Mouse (Mus musculus) hindbrain, postnatal 0 days (tissue): ENCODE data around the gene Cd40lg. TPM values are rescaled to one million over a fixed set of nuclear protein-coding genes. Genes with fewer than 3 reads are reported as not detected.

Experiments used
- ATAC-seq: fragments of 200-750 bp; cut with Nextera tagmentation; 2 replicates; pipeline ENCODE4 v1.8.0; 2017; ENCODE audit warnings: mild to moderate bottlenecking, moderate TSS enrichment, moderate library complexity
- DNase-seq: peaks from one replicate; pipeline ENCODE4 v3.0.0-alpha.2; 2015; ENCODE audit warnings: low spot score
- H3K27ac ChIP-seq: fragments of 300-500 bp; sonication (generic); 2 replicates; pipeline ENCODE4 v1.5.1; 2014; ENCODE audit warnings: mild to moderate bottlenecking
- H3K27me3 ChIP-seq: fragments of 300-500 bp; sonication (generic); 2 replicates; pipeline ENCODE4 v1.6.1; 2014; ENCODE audit warnings: low read length, mixed read lengths; ENCODE audit not compliant: insufficient read depth
- H3K36me3 ChIP-seq: fragments of 300-500 bp; sonication (generic); 2 replicates; pipeline ENCODE4 v1.6.1; 2014; ENCODE audit warnings: low read length, mixed read lengths; ENCODE audit not compliant: insufficient read depth
- H3K4me1 ChIP-seq: fragments of 300-500 bp; sonication (generic); 2 replicates; pipeline ENCODE4 v1.6.1; 2014; ENCODE audit warnings: antibody characterized with exemption, low read length, mixed read lengths; ENCODE audit not compliant: insufficient read depth
- H3K4me2 ChIP-seq: fragments of 300-500 bp; sonication (generic); 2 replicates; pipeline ENCODE4 v1.6.1; 2014; ENCODE audit warnings: low read depth, mild to moderate bottlenecking, low read length, moderate library complexity, mixed read lengths
- H3K4me3 ChIP-seq: fragments of 300-500 bp; sonication (generic); 2 replicates; pipeline ENCODE4 v1.5.1; 2014; ENCODE audit warnings: low read length
- H3K9ac ChIP-seq: fragments of 300-500 bp; sonication (generic); replicated peaks from 2 replicates; pipeline ENCODE4 v1.6.1; 2014; ENCODE audit warnings: mild to moderate bottlenecking, low read length, moderate library complexity, mixed read lengths
- H3K9me3 ChIP-seq: fragments of 300-500 bp; sonication (generic); 2 replicates; pipeline ENCODE4 v1.6.1; 2016; ENCODE audit warnings: low read length, mixed read lengths
- CTCF ChIP-seq: IDR thresholded peaks from 2 replicates; pipeline ENCODE4 v1.5.1; 2016; ENCODE audit warnings: antibody characterized with exemption, control low read depth, low read depth
- WGBS: fragments of 180-500 bp; shearing (Covaris S2); extraction: QIAGEN DNeasy Blood & Tissue Kit; methylation state at CpG from one replicate; pipeline ENCODE4 v1.1.7; 2014; 5-methylcytosine and 5-hydroxymethylcytosine counted together
- polyA plus RNA-seq: library from polyadenylated mRNA; unstranded; fragments of >200 nt; fragmentation: Nextera tagmentation; extraction: Ambion mirVana; gene quantifications from 2 replicates; pipeline ENCODE4 v1.2.1, GENCODE M21; 2015
- total RNA-seq: library from RNA; depleted of rRNA; stranded (reverse); fragments of >200 nt; gene quantifications from 2 replicates; pipeline ENCODE4 v1.2.3, GENCODE M21; 2014; rRNA removed

Cd40lg gene
- total and polyA plus RNA-seq, 2 experiments from 2014 or later: not detected

DNA sequence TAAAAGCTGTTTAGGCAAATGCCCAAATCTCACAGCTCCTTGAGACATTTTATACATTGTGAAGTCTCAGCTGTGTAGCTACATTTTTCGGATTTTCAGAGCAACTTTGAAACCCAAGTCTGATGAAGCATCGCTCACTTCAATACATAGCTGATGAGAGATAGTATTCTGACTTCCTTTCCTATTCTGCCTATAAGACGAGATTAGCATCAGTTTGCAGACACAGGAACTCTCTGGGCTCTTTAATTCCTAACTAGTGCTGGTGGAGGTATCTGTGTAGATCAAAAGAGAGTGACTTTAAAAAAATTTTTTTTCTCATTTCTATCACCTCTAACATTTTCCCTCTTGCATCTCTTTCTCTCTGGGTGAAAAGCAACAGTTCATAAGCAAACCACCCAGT is 26.6 kb downstream of the Cd40lg start:
- no peak for DNase-seq
- H3K36me3 ChIP-seq: no peaks in the 10 kb centered on the region
- no peak overlapping the region for H3K4me2 ChIP-seq
- no peaks in the 10 kb centered on the region for H3K9me3 ChIP-seq
- no peak overlapping the region for H3K9ac ChIP-seq
- H3K27ac ChIP-seq: no peak overlapping the region
- 72% methylated on average over 3 of the region's 3 CpGs for WGBS
- no peak for ATAC-seq
- H3K27me3 ChIP-seq: no peaks in the 10 kb centered on the region
- no peak for TF ChIP-seq CTCF
- no peak overlapping the region for H3K4me3 ChIP-seq
- H3K4me1 ChIP-seq: no peaks in the 10 kb centered on the region

- Histone ChIP-seq H3K4me2 (no peak overlapping the region), H3K27ac (no peak overlapping the region), H3K9ac (no peak overlapping the region), H3K9me3 (no peaks in the 10 kb centered on the region), H3K4me1 (no peaks in the 10 kb centered on the region), H3K27me3 (no peaks in the 10 kb centered on the region), H3K4me3 (no peak overlapping the region), H3K36me3 (no peaks in the 10 kb centered on the region)
- DNase-seq (no peak), ATAC-seq (no peak)
- no peak for TF ChIP-seq CTCF
- whole genome bisulfite sequencing: 63% methylated on average over 7 of the region's 7 CpGs
These were observed 41.5 kb downstream of the Cd40lg start for GRCm38 (mm10) chrX:57253329-57254055.

GRCm38 (mm10) chrX:57260744-57261143 is 48.8 kb downstream of the Cd40lg start:
- no peak overlapping the region for H3K4me3 ChIP-seq
- H3K9ac ChIP-seq: no peak overlapping the region
- DNase-seq: peak; percentile 57
- no peaks in the 10 kb centered on the region for H3K27me3 ChIP-seq
- WGBS: 55% methylated on average over 2 of the region's 2 CpGs
- no peak overlapping the region for H3K4me2 ChIP-seq
- no peaks in the 10 kb centered on the region for H3K36me3 ChIP-seq
- ATAC-seq: peak; percentile 58; the same call in 1 of the 2 replicates
- no peaks in the 10 kb centered on the region for H3K4me1 ChIP-seq
- peak; percentile 67 for TF ChIP-seq CTCF
- no peaks in the 10 kb centered on the region for H3K9me3 ChIP-seq
- H3K27ac ChIP-seq: no peak overlapping the region

GRCm38 (mm10) chrX:57263515-57263914 is 51.6 kb downstream of the Cd40lg start:
- no peak for DNase-seq
- H3K9ac ChIP-seq: no peak overlapping the region
- no peak overlapping the region for H3K4me3 ChIP-seq
- WGBS: 88% methylated on average over 4 of the region's 4 CpGs
- TF ChIP-seq CTCF: no peak
- H3K36me3 ChIP-seq: no peaks in the 10 kb centered on the region
- no peaks in the 10 kb centered on the region for H3K9me3 ChIP-seq
- H3K27ac ChIP-seq: no peak overlapping the region
- no peak for ATAC-seq
- H3K4me2 ChIP-seq: no peak overlapping the region
- H3K27me3 ChIP-seq: no peaks in the 10 kb centered on the region
- no peaks in the 10 kb centered on the region for H3K4me1 ChIP-seq

Other genes starting within 250 kb of the Cd40lg start
- gene Brs3, start 169.1 kb upstream of the Cd40lg start, total RNA-seq: 0.21 and 0.54 TPM in 2 replicates
- gene Brs3, start 169.1 kb upstream of the Cd40lg start, polyA plus RNA-seq: 0.44 and 0.53 TPM in 2 replicates
- gene Htatsf1, start 158.6 kb upstream of the Cd40lg start, total RNA-seq: 41.0 and 42.0 TPM in 2 replicates
- gene Htatsf1, start 158.6 kb upstream of the Cd40lg start, polyA plus RNA-seq: 95.8 and 101 TPM in 2 replicates
- gene Vgll1, start 124.0 kb upstream of the Cd40lg start, total RNA-seq: not detected in 2 replicates
- gene Vgll1, start 124.0 kb upstream of the Cd40lg start, polyA plus RNA-seq: not detected in 2 replicates
- 5.4 and 8.4 TPM in 2 replicates for gene Arhgef6, start 126.6 kb downstream of the Cd40lg start, total RNA-seq
- gene Arhgef6, start 126.6 kb downstream of the Cd40lg start, polyA plus RNA-seq: 4.6 and 4.7 TPM in 2 replicates
- gene Rbmx, start 180.9 kb downstream of the Cd40lg start, total RNA-seq: 81.8 and 86.3 TPM in 2 replicates
- gene Rbmx, start 180.9 kb downstream of the Cd40lg start, polyA plus RNA-seq: 110 and 117 TPM in 2 replicates
- not detected in 2 replicates for gene Gm364, start 197.0 kb downstream of the Cd40lg start, total RNA-seq
- 0.06 TPM in 1 of 2 replicates, not detected in the other for gene Gm364, start 197.0 kb downstream of the Cd40lg start, polyA plus RNA-seq